Mouse (Mus musculus) gastrocnemius, adult 2 months (tissue): ENCODE measurements around the gene Madcam1. TPM values are rescaled to one million over a fixed set of nuclear protein-coding genes. Genes with fewer than 3 reads are reported as not detected.
A peak's percentile ranks its signal among the peaks of the same experiment; 100 is the strongest.

ENCODE experiments used
- DNase-seq: peaks from one replicate; pipeline ENCODE4 v3.0.0; 2022
- H3K27ac ChIP-seq: fragments of 200-600 bp; 2 replicates; pipeline ENCODE4 v1.8.1; 2022; ENCODE audit warnings: mild to moderate bottlenecking
- H3K4me3 ChIP-seq: fragments of 200-600 bp; 2 replicates; pipeline ENCODE4 v1.8.1; 2022; ENCODE audit warnings: mild to moderate bottlenecking, moderate library complexity
- CTCF ChIP-seq: fragments of 200-600 bp; IDR thresholded peaks from 2 replicates; pipeline ENCODE4 v1.8.1; 2022; ENCODE audit warnings: antibody characterized with exemption, mild to moderate bottlenecking, moderate library complexity
- intact Hi-C: fragments of 180-260 bp; cut with DNase I; formaldehyde crosslinking; loops from one replicate; pipeline ENCODE4 v1.15.1; 2025
- total RNA-seq, 2 experiments: library from RNA; stranded (reverse); gene quantifications; 2 replicates each; pipeline ENCODE4 v1.2.3; 2021

The Madcam1 gene
- total RNA-seq, 2 experiments from 2014 or later, result not detected

GRCm38 (mm10) chr10:79709307-79709706 is 44.9 kb downstream of the Madcam1 start:
- TF ChIP-seq CTCF, result no peak
- intact Hi-C loops, result no loop called here
- Histone ChIP-seq H3K4me3 (peak overlapping the region; percentile 92), H3K27ac (peak overlapping the region; percentile 100)
- DNase-seq, result no peak

GRCm38 (mm10) chr10:79712029-79712428 is 47.7 kb downstream of the Madcam1 start:
- Histone ChIP-seq H3K27ac (no peak overlapping the region), H3K4me3 (no peak overlapping the region)
- TF ChIP-seq CTCF, result peak; percentile 47
- peak; percentile 17 for DNase-seq
- intact Hi-C loops, result loop anchor here (5.0 kb wide), 1 partner anchor 70 kb away; no protein-coding TSS in a partner anchor

DNA sequence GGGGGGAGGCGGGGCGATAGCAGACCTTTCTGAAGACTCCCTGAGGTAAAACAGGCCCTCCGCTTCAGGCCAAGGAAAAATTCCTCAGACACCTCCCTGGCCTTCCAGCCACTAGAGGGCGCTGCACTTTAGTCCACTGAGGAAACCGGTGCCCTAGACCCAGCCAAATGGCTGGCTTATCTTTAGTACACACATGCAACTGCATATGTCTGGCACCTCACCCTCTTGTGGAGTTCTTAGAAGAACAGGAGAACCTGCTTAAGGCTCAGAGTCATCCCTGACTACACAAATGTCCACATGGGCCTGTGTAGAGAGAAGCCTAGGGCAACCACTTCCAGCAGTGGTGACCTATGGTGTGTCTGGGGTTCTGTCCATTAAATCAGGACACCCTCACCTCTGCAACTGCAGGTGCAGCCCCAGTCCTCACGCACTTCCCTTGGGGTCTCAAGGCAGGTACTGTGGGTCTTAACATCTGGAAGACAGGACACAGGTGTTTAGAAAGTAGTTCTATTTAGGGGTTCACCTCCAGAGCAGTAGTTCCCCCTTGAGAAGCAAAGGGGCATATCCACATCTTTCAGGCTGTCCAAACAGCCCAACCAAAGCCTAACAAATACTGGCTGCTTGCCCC is 48.3 kb downstream of the Madcam1 start:
- DNase-seq, result peak; percentile 89
- no peak overlapping the region for H3K4me3 ChIP-seq
- peak; percentile 74 for TF ChIP-seq CTCF
- no peak overlapping the region for H3K27ac ChIP-seq
- intact Hi-C loops, result loop anchor here (5.0 kb wide), 1 partner anchor 70 kb away; no protein-coding TSS in a partner anchor

DNA sequence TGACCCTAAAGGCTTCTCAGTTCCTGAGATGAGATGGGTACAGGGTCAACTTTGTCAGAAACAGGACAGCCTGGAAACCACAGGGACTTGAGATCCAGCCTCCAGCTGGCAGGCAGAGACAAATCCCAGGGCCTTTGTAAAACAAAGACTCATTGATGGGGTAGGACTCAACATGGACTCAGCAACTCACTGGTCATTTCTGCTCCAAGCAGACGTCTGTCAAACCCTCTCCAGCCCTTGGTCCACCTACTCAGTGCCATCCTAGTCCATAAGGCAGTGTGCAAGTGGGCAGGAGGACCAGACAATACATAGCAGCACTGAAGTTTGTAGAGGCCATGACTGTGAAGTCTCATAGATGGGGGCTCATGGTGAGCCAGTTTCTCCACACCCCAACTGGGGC is 48.8 kb downstream of the Madcam1 start:
- H3K4me3 ChIP-seq, result no peak overlapping the region
- intact Hi-C loops, result loop anchor here (5.0 kb wide), 1 partner anchor 69 kb away; no protein-coding TSS in a partner anchor
- no peak for TF ChIP-seq CTCF
- no peak overlapping the region for H3K27ac ChIP-seq
- no peak for DNase-seq

- TF ChIP-seq CTCF, result no peak
- intact Hi-C loops, result loop anchor here (5.0 kb wide), 1 partner anchor 67 kb away; no protein-coding TSS in a partner anchor
- H3K4me3 ChIP-seq, result no peak overlapping the region
- no peak for DNase-seq
- H3K27ac ChIP-seq, result no peak overlapping the region
Observed at GRCm38 (mm10) chr10:79714996-79715395, 50.6 kb downstream of the Madcam1 start.

DNA sequence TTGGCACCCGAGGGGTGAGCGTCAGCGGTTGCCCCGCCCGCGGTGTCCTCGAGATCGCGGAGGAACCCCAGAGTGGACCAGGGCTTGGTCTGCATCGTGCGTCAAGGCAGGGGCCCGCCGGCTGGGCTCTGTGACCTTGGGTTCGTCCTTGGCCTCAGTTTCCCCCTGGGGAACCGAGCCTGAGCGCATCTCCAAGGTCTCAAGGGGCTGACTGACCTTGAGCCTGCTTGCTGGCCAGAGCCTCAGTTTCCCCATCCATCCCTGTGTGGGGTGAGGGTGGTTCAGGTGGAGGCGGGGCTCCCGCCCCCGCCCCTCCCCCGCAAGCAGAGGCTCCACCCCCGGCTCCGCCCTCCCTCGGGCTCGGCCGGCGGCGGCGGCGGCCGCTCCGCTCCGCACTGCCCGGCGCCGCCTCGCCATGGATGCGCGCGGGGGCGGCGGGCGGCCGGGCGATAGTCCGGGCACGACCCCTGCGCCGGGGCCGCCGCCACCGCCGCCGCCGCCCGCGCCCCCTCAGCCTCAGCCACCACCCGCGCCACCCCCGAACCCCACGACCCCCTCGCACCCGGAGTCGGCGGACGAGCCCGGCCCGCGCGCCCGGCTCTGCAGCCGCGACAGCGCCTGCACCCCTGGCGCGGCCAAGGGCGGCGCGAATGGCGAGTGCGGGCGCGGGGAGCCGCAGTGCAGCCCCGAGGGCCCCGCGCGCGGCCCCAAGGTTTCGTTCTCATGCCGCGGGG is 52.1 kb downstream of the Madcam1 start, which contains the start of gene Hcn2:
Gene Hcn2 (plus strand): TSS at position 381 of the 734 bp plus-strand sequence.
- no peak within 1 kb of the TSS for H3K27ac ChIP-seq
- DNase-seq, result no peak
- intact Hi-C loops, result no loop called here
- no peak for TF ChIP-seq CTCF
- H3K4me3 ChIP-seq, result peak within 1 kb of the TSS; percentile 70

DNA sequence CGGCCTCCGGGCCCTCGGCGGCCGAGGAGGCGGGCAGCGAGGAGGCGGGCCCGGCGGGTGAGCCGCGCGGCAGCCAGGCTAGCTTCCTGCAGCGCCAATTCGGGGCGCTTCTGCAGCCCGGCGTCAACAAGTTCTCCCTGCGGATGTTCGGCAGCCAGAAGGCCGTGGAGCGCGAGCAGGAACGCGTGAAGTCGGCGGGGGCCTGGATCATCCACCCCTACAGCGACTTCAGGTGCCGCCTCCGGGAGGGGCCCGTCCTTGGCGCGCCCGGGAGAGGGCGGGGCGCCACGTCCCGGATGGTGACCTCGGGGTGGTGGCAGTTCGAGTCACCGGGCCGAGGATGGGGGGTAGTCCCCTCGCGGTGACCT is 52.6 kb downstream of the Madcam1 start:
- intact Hi-C loops, result no loop called here
- H3K4me3 ChIP-seq, result peak overlapping the region; percentile 70
- no peak overlapping the region for H3K27ac ChIP-seq
- TF ChIP-seq CTCF, result no peak
- no peak for DNase-seq

DNA sequence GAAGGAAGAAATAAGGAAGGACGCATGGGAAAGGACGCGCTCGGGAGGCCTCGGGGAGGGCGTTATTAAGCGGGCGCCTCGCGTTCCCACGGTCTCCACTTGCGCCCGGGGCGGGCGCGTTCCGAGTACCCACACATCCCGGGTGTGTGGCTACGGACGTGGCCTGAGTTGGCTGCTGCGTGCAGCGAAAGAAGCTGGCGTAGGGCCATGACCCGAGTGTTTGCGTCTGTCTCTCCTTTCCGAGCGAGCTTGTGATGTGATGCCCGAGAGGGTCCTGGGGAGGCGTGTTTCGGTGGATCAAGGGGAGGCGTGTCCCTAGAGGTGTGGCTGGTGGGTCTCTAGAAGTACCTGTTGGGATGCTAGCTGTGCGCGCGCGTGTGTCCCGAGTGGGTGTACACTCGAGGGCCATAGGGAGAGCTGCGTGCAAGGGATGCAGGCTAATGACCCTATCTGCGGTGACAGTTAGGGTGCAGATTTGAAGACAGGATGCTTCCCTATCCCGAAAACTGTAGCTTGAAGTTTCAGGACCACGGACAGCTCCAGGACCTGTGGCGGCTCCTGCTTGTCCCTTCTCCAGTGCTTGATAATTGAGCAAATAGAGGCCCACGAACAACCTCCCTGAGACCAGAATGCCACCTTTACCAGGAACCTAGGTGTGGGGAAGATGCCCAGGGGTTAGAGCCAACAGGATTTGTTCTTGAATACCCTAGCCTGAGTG is 53.4 kb downstream of the Madcam1 start:
- TF ChIP-seq CTCF, result no peak
- Histone ChIP-seq H3K4me3 (peak overlapping the region; percentile 70), H3K27ac (no peak overlapping the region)
- peak; percentile 74 for DNase-seq
- intact Hi-C loops, result no loop called here

Other genes starting within 250 kb of the Madcam1 start
- gene Vmn2r83, start 195.8 kb upstream of the Madcam1 start, total RNA-seq, result not detected
- under 1 TPM; 0.71 to 0.73 TPM for gene Plpp2, start 130.8 kb upstream of the Madcam1 start, total RNA-seq
- gene Mier2, start 109.4 kb upstream of the Madcam1 start, total RNA-seq, result 10 to 100 TPM; 15.8 to 18.9 TPM
- gene Theg, start 77.2 kb upstream of the Madcam1 start, total RNA-seq, result not detected
- gene C2cd4c, start 50.5 kb upstream of the Madcam1 start, total RNA-seq, result under 1 TPM; 0.20 to 0.51 TPM
- 1 to 10 TPM; 3.2 to 7.5 TPM for gene Shc2, start 26.6 kb upstream of the Madcam1 start, total RNA-seq
- gene Odf3l2, start 18.8 kb upstream of the Madcam1 start, total RNA-seq, result 100 to 1,000 TPM in 1 of 2 experiments, 10 to 100 TPM in 1; 56.6 to 180 TPM
- 10 to 100 TPM; 18.4 to 19.2 TPM for gene Tpgs1, start 4.8 kb downstream of the Madcam1 start, total RNA-seq
- gene Cdc34, start 17.6 kb downstream of the Madcam1 start, total RNA-seq, result 100 to 1,000 TPM; 366 to 415 TPM
- 1 to 10 TPM; 7.2 to 9.8 TPM for gene Gzmm, start 24.5 kb downstream of the Madcam1 start, total RNA-seq
- 100 to 1,000 TPM; 650 to 652 TPM for gene Bsg, start 39.9 kb downstream of the Madcam1 start, total RNA-seq
- under 1 TPM; 0.47 to 0.84 TPM for gene Hcn2, start 52.1 kb downstream of the Madcam1 start, total RNA-seq
- 10 to 100 TPM; 27.0 to 40.8 TPM for gene Polrmt, start 82.0 kb downstream of the Madcam1 start, total RNA-seq
- gene Fgf22, start 90.5 kb downstream of the Madcam1 start, total RNA-seq, result not detected
- 10 to 100 TPM; 46.1 to 53.6 TPM for gene Rnf126, start 102.4 kb downstream of the Madcam1 start, total RNA-seq
- 1 to 10 TPM; 1.0 to 1.5 TPM for gene Fstl3, start 112.7 kb downstream of the Madcam1 start, total RNA-seq
- gene Prss57, start 126.4 kb downstream of the Madcam1 start, total RNA-seq, result not detected
- 10 to 100 TPM; 18.1 to 23.0 TPM for gene Palm, start 129.0 kb downstream of the Madcam1 start, total RNA-seq
- gene Misp, start 156.4 kb downstream of the Madcam1 start, total RNA-seq, result not detected
- 10 to 100 TPM; 18.8 to 25.1 TPM for gene Ptbp1, start 189.9 kb downstream of the Madcam1 start, total RNA-seq
- gene Prtn3, start 209.9 kb downstream of the Madcam1 start, total RNA-seq, result not detected
- under 1 TPM in 1 of 2 experiments, not detected in 1; 0.17 TPM for gene Plppr3, start 210.1 kb downstream of the Madcam1 start, total RNA-seq
- not detected for gene Elane, start 221.7 kb downstream of the Madcam1 start, total RNA-seq
- gene Cfd, start 226.3 kb downstream of the Madcam1 start, total RNA-seq, result 10 to 100 TPM; 12.9 to 77.1 TPM
- 10 to 100 TPM; 32.6 to 37.2 TPM for gene Med16, start 244.4 kb downstream of the Madcam1 start, total RNA-seq
- gene Gm26602, start 246.3 kb downstream of the Madcam1 start, total RNA-seq, result not detected